Mouse (Mus musculus) liver, embryonic 14.5 days (tissue): ENCODE results near the gene Runx3. TPM values are rescaled to one million over a fixed set of nuclear protein-coding genes. Genes with fewer than 3 reads are reported as not detected.

Experiments used
- ATAC-seq: fragments of 200-750 bp; cut with Nextera tagmentation; 2 replicates; pipeline ENCODE4 v1.8.0; 2017; ENCODE audit warnings: moderate number of reproducible peaks, mild to moderate bottlenecking, moderate library complexity; ENCODE audit not compliant: insufficient read depth
- DNase-seq, 3 experiments: peaks; one replicate each; pipeline ENCODE4 v3.0.0-alpha.2; 2012 to 2013; ENCODE audit warnings: low read depth in 3 of 3, low spot score in 3 of 3
- H3K27ac ChIP-seq: fragments of 300-500 bp; sonication (generic); 2 replicates; pipeline ENCODE4 v1.5.1; 2014; ENCODE audit warnings: moderate library complexity, mild to moderate bottlenecking, control low read depth, inconsistent platforms
- H3K27me3 ChIP-seq: fragments of 300-500 bp; sonication (generic); 2 replicates; pipeline ENCODE4 v1.6.1; 2014; ENCODE audit warnings: mild to moderate bottlenecking, low read length, moderate library complexity; ENCODE audit not compliant: control insufficient read depth, insufficient read depth
- H3K36me3 ChIP-seq: fragments of 300-500 bp; sonication (generic); replicated peaks from 2 replicates; pipeline ENCODE4 v1.6.1; 2014; ENCODE audit warnings: low read depth; ENCODE audit not compliant: control insufficient read depth, insufficient read depth
- H3K4me1 ChIP-seq, 2 experiments: fragments of 200-500 bp in 1 of 2; fragments of 300-500 bp in 1 of 2; sonication (generic) in 1 of 2; replicated peaks; 2 replicates each; pipeline ENCODE4 v1.6.1; 2012 to 2014; ENCODE audit warnings: antibody characterized with exemption in 1 of 2, inconsistent platforms in 1 of 2, low read length in 1 of 2; ENCODE audit not compliant: control insufficient read depth in 2 of 2, insufficient read depth in 2 of 2
- H3K4me2 ChIP-seq: fragments of 300-500 bp; sonication (generic); 2 replicates; pipeline ENCODE4 v1.6.1; 2014; ENCODE audit warnings: low read depth, mild to moderate bottlenecking, control low read depth, moderate library complexity
- H3K4me3 ChIP-seq, 2 experiments: fragments of 200-500 bp in 1 of 2; fragments of 300-500 bp in 1 of 2; sonication (generic) in 1 of 2; 2 replicates each; pipeline ENCODE4 v1.5.1; 2012 to 2014; ENCODE audit warnings: low read depth in 2 of 2, low read length in 2 of 2, mild to moderate bottlenecking in 2 of 2, control low read depth in 1 of 2, inconsistent platforms in 1 of 2, moderate library complexity in 1 of 2; ENCODE audit not compliant: insufficient read depth in 1 of 2
- H3K9ac ChIP-seq: fragments of 300-500 bp; sonication (generic); replicated peaks from 2 replicates; pipeline ENCODE4 v1.6.1; 2014; ENCODE audit warnings: mild to moderate bottlenecking, control low read depth, moderate library complexity
- H3K9me3 ChIP-seq: fragments of 300-500 bp; sonication (generic); 2 replicates; pipeline ENCODE4 v1.6.1; 2016; ENCODE audit warnings: low read length, mixed read lengths; ENCODE audit not compliant: control insufficient read depth
- CTCF ChIP-seq: IDR thresholded peaks from 2 replicates; pipeline ENCODE4 v1.5.1; 2016; ENCODE audit warnings: antibody characterized with exemption, low read depth, control low read depth
- EP300 ChIP-seq: IDR thresholded peaks from 2 replicates; pipeline ENCODE4 v1.6.1; 2016; ENCODE audit warnings: antibody characterized with exemption, low read depth
- WGBS: fragments of 180-500 bp; shearing (Covaris S2); extraction: QIAGEN DNeasy Blood & Tissue Kit; methylation state at CpG from one replicate; pipeline ENCODE4 v1.1.7; 2014; ENCODE audit not compliant: insufficient replicate concordance; 5-methylcytosine and 5-hydroxymethylcytosine counted together
- polyA plus RNA-seq, 2 experiments: library from polyadenylated mRNA; depleted of rRNA in 1 of 2; stranded (reverse) in 1 of 2; unstranded in 1 of 2; fragments of >200 nt; fragmentation: Nextera tagmentation in 1 of 2; extraction: Ambion mirVana in 1 of 2; gene quantifications; 2 replicates each; pipeline versions ENCODE4 v1.2.1 to v1.2.3; 2012 to 2014

Runx3 gene
- polyA plus RNA-seq, 2 experiments, result 0.99 to 1.2 TPM

GRCm38 (mm10) chr4:135223808-135224207, 103.4 kb downstream of the Runx3 start:
- 91% methylated on average over 9 of the region's 9 CpGs for WGBS
- DNase-seq, result no peak
- H3K36me3 ChIP-seq, result peaks cover 58% of the 10 kb centered on the region

DNA sequence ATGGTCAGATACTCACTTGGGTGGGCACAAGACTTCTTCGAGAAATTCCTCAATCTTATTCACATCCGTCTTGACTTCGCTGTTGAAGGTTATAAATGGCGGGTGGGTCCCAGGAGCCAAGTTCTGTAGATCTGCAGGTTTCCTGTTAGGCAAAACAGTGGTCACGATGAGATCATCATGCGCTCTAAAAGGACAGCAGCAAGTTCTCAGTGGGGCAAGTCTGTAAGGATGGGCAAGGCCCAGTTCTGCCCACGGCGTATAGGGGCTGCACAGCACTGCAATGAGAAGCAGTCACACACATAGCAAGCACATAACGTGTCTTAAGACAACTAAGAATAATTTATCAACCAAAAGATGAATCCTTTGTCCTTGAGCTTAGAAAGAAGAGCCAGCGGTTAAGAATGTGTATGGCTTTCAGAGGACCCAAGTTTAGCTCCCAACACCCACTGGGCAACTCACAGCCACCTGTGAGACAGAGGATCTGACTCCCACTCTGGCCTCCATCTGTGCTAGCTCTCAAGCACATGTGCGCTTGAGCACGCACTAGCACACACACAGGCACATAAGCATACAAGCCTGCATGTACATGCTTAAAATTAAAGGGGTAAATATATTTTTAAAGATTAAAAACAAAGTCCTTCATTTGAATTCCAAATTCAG, 105.7 kb downstream of the Runx3 start:
- WGBS, result 78% methylated on average over 12 of the region's 12 CpGs

More at GRCm38 (mm10) chr4:135223808-135224207, 103.4 kb downstream of the Runx3 start:
- TF ChIP-seq EP300, result no peak
- no peak for TF ChIP-seq CTCF
- ATAC-seq, result no peak
- H3K4me3 ChIP-seq, result no peak overlapping the region
- no peak overlapping the region for H3K9ac ChIP-seq
- no peaks in the 10 kb centered on the region for H3K4me1 ChIP-seq
- no peak overlapping the region for H3K27ac ChIP-seq
- no peaks in the 10 kb centered on the region for H3K9me3 ChIP-seq
- no peaks in the 10 kb centered on the region for H3K27me3 ChIP-seq
- no peak overlapping the region for H3K4me2 ChIP-seq

More for the DNA sequence above, 105.7 kb downstream of the Runx3 start:
- Histone ChIP-seq H3K9me3 (no peaks in the 10 kb centered on the region), H3K4me3 (no peak overlapping the region), H3K27me3 (no peaks in the 10 kb centered on the region), H3K4me2 (no peak overlapping the region), H3K4me1 (peaks cover 0 to 4% of the 10 kb centered on the region in 2 experiments; a peak in 2 of 4 replicates), H3K36me3 (peaks cover 50% of the 10 kb centered on the region), H3K9ac (no peak overlapping the region), H3K27ac (no peak overlapping the region)
- ATAC-seq (no peak), DNase-seq (no peak)
- no peak for TF ChIP-seq EP300
- TF ChIP-seq CTCF, result no peak

Other genes starting within 250 kb of the Runx3 start
- gene Tmem50a, start 205.6 kb upstream of the Runx3 start, polyA plus RNA-seq (2012; rRNA removed), result 44.2 and 50.8 TPM in 2 replicates
- gene Tmem50a, start 205.6 kb upstream of the Runx3 start, polyA plus RNA-seq (2014; fragmentation: Nextera tagmentation; extraction: Ambion mirVana), result 59.5 and 65.1 TPM in 2 replicates
- gene Rsrp1, start 197.1 kb upstream of the Runx3 start, polyA plus RNA-seq (2012; rRNA removed), result 228 and 239 TPM in 2 replicates
- gene Rsrp1, start 197.1 kb upstream of the Runx3 start, polyA plus RNA-seq (2014; fragmentation: Nextera tagmentation; extraction: Ambion mirVana), result 151 and 161 TPM in 2 replicates
- 21.9 and 42.9 TPM in 2 replicates for gene Syf2, start 189.8 kb upstream of the Runx3 start, polyA plus RNA-seq (2012; rRNA removed)
- 52.6 and 56.0 TPM in 2 replicates for gene Syf2, start 189.8 kb upstream of the Runx3 start, polyA plus RNA-seq (2014; fragmentation: Nextera tagmentation; extraction: Ambion mirVana)
- gene Clic4, start 152.2 kb downstream of the Runx3 start, polyA plus RNA-seq (2012; rRNA removed), result 29.7 and 40.8 TPM in 2 replicates
- gene Clic4, start 152.2 kb downstream of the Runx3 start, polyA plus RNA-seq (2014; fragmentation: Nextera tagmentation; extraction: Ambion mirVana), result 65.8 and 76.5 TPM in 2 replicates
- 26.7 and 43.6 TPM in 2 replicates for gene Srrm1, start 232.7 kb downstream of the Runx3 start, polyA plus RNA-seq (2012; rRNA removed)
- 94.8 and 99.4 TPM in 2 replicates for gene Srrm1, start 232.7 kb downstream of the Runx3 start, polyA plus RNA-seq (2014; fragmentation: Nextera tagmentation; extraction: Ambion mirVana)